Mouse (Mus musculus) thymus, adult 18-20 months (tissue): ENCODE measurements around the gene Gtpbp8.

ENCODE experiments used
- DNase-seq, 2 experiments: peaks; one replicate each; pipeline ENCODE4 v3.0.0; 2022; ENCODE audit warnings: mixed read lengths in 2 of 2

Gtpbp8 gene

GRCm38 (mm10) chr16:44688507-44688906 lies 57.7 kb downstream of the Gtpbp8 start:
- DNase-seq: no peak

- DNase-seq: no peak
These were observed 58.3 kb downstream of the Gtpbp8 start for GRCm38 (mm10) chr16:44687719-44688420.

GRCm38 (mm10) chr16:44686991-44687718 lies 59.0 kb downstream of the Gtpbp8 start:
- DNase-seq: no peak
